Mouse (Mus musculus) lung, adult 2 months (tissue): ENCODE results near the gene Gm37240.

ENCODE experiments used
- CTCF ChIP-seq: fragments of 200-500 bp; IDR thresholded peaks from 2 replicates; pipeline ENCODE4 v1.5.1; 2011; ENCODE audit warnings: mild to moderate bottlenecking, low read length, control low read depth; ENCODE audit not compliant: insufficient read depth
- POLR2A ChIP-seq: fragments of 200-500 bp; IDR thresholded peaks from 2 replicates; pipeline ENCODE4 v1.6.1; 2011; ENCODE audit warnings: low read depth, mild to moderate bottlenecking, control low read depth, low read length, borderline replicate concordance; ENCODE audit errors: extremely low read depth

DNA sequence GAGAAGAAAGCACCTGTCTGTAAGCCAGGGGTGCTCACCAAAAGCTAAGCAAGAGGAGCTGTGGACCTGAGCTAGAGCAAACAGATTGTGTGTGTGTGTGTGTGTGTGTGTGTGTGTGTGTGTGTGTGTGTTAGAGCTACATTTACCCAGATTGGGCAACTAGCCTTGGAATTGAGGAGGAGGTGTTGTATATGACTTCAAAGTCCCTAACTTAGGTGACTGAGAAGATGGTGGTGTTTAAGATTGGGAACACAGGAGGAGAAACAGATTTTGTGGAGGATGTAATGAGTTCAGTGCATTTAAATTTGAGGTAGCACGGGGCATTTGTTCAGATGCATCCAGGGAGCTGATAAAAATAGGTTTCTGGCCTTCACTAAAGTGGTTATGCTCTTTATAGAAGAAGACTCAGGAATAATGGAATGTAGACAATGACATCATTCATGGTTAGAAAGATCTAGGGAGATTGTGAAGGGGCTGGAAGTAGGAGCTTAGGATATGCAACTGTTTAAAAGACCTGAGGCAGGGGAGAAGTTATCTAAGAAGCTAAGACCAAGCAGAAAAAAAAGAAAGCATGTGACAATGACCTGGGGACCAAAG is 365.9 kb downstream of the Gm37240 start:
- no peak for TF ChIP-seq CTCF
- no peak for TF ChIP-seq POLR2A
